Mouse (Mus musculus) MEL-GATA-1-ER (cell line): ENCODE results near the gene Fam13a.

Experiments used
- DNase-seq: peaks from one replicate; pipeline ENCODE4 v3.0.0-alpha.2; 2012; ENCODE audit warnings: low read depth; ENCODE audit errors: extremely low read depth

Fam13a gene

GRCm38 (mm10) chr6:58934144-58934543, 90.2 kb downstream of the Fam13a start:
- no peak for DNase-seq

DNA sequence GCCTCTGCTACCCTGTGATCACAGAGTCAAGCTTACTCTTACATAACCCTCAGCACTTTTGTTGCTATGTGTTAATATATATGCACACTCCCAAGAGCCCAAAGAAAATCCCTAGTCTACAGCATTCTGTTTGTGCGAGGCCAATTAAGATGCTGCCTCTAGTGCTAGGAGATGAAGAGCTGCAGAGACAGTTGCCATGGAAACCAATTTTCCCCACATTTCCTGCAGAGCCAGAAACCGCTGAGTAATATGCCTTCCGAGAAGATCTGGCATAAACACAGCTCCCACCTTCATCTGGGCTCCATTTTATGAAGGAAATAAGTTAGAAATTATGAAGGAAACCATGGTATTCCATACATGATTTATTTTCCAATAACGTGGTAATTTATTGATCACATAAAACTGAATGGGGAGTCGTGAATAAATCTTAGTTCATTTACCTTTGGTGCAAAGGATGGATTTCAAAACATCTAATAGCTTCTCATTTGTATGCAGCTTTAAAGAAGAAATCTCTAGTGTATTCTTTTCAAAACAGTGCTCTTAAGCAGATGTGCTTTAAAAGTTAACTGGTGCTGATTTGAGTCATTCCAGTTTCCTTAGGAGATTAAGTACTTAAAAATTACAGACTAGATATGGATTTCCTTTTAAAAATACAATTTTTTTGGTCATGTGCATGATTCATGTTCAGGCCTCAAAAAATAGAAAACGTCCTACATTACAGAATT, 91.0 kb downstream of the Fam13a start:
- no peak for DNase-seq

- DNase-seq = no peak
These were observed 91.7 kb downstream of the Fam13a start for GRCm38 (mm10) chr6:58932515-58933188.

DNA sequence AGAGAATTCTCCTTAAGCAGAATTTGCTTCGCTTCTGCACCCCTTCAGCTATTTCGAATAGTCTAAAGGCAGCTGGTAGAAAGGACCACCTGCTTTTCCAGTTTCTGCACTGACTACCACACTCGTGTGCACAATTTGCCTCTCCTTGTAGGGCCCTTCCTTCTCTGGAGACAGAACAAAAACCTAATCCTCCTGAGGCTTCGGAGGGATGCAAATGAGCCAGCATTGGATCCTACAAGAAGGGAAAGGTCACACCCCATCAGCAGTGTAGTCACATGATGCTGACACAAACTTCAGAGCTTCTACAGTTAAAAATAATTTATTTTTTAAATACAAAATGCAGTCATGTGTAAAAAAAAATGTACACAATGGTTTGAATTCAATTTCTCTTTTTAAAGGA, 93.2 kb downstream of the Fam13a start:
- DNase-seq = no peak

DNA sequence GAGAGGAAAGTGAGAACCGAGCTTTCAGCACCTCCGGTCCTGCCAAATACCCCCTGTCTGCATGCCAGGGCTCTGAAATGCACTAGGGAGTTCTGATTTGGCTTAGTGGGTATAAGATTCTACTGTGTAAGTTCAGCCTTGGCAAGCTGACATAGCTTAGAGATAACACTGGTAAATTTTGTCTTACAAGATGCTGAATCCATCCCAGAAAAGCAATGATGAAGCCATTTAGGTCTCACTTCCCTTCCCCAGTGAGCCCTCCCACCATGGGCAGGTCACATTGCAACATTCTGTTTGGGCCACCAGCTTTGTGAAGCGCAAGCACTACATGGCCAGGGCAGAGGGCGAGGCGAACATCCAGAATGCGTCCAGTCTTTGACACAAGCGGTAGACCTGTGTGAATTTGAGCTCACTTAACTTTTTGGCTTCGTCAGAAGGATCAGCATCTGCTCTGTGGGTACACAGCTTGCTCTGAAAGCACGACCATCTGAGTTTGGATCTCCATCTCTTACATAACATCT, 94.4 kb downstream of the Fam13a start:
- no peak for DNase-seq

GRCm38 (mm10) chr6:58927881-58928280, 96.5 kb downstream of the Fam13a start:
- no peak for DNase-seq

DNA sequence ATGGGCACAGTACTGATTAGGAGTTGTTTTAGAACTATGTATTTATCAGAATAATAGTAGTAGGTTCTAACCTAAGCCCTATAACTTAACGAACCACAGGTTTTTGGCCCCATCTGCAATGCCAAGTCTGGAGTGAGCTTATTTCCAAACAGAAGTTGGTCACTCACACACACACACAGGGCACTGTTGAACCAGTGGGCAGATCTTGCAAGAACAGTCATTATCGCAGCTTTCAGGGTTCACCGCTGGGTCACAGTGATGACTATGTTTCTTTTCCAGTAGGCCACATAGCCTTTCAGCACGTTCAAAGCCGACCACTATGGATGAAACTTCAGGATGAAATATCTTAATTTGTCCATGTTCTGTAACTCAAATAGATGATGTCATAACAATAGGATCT, 101.8 kb downstream of the Fam13a start:
- DNase-seq = no peak

DNA sequence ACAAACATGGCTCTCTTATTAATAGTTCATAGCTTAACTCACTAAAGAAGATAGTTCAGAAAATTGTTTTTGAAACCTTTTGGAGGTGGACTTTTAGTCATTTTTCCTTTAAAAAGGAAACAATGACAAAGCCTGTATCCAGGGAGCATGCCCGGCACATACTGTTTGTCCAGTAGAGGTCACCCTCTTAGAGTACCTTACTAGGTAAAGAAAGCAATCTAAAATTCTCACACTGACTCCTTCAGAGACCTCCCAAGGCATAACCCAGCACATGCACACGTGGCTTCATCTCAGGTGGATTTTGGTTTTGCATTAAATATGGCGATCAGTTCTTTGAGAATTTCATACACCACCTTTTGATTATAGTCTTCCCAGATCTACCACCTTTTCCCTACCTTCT, 102.7 kb downstream of the Fam13a start:
- no peak for DNase-seq

GRCm38 (mm10) chr6:58920735-58921134, 103.6 kb downstream of the Fam13a start:
- DNase-seq = no peak

- DNase-seq = peak; percentile 56
These were observed 107.9 kb downstream of the Fam13a start for GRCm38 (mm10) chr6:58916498-58916897.

GRCm38 (mm10) chr6:58913971-58914370, 110.4 kb downstream of the Fam13a start:
- DNase-seq = no peak

DNA sequence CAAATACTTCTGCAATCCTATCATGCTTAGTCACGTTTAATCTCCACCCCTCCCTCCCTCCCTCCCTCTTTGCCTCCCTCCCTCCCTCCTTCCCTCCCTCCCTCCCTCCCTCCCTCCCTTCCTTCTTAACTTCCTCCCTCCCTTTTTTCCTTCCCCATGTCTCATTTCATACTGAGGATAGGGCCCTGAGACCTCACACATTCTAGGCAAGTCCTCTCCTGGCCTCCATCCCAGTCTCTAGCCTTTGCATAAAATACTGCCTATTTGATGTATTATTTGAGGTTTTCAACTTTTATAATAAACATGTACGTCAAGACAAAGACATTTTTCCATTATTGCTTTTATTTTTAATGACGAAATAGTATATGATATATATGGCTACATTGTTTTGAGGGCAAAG, 110.8 kb downstream of the Fam13a start:
- DNase-seq = no peak

DNA sequence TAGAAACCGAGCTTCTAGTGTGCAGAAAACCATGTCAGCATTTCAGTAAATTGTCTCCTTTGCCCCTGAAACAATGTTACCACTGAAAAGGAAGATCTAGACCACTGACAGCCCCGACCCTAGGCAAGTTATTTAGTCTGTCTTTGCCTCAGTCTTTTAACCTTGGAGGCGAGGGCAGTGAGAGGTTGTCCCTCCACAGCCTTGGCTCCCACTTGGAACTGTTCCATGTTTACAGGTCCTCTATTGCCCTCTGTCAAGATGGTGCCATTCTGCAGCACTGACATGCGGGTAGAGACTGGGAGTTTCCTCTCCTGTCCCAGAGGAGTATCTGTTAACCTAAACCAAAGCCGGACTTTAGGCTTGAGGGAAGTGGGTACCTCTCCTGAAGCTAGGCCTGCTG, 111.5 kb downstream of the Fam13a start:
- DNase-seq = no peak

DNA sequence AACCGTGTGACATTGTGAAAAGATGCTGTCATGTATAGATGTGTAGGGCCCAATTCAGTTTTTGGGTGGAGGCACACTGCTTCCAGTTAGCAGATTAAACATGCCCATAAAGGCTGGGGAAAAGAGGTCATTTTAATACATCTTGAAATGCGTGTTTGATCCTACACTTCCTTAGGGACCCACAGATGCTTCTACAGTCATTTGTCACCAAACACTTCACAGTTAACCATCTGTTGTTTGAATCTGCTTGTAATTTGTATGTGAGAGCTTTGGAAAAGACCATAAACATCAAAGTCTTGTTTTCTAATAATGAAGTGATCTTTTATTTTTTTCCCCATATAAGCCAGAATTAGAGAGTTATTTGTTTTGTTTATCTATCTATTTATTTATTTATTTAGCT, 116.6 kb downstream of the Fam13a start:
- no peak for DNase-seq

GRCm38 (mm10) chr6:58907336-58907735, 117.0 kb downstream of the Fam13a start:
- no peak for DNase-seq

DNA sequence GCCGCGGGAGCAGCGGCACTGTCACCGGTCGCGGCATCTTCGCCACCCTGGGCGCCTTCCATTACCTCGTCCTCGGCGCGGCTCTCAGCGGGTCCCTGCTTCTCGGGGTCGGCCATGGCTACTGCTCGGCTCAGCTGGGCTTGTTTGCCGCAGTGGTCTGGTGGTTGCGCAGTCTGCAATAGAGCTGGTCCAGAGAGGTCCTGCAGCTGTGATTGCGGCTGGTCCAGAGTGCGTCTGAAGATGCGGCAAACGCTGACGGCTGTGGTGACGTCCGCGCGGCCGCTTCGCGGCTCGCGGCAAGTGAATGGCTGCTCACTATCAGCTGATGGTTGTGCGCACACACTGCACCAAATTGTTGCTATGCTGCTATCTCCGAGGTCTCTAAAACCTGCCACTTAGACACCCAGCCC, 117.5 kb downstream of the Fam13a start, which contains the start of gene Nap1l5:
Gene Nap1l5 (minus strand): TSS at position 225 of the 410 bp plus-strand sequence.
- DNase-seq = no peak

GRCm38 (mm10) chr6:58904551-58904950, 119.8 kb downstream of the Fam13a start:
- DNase-seq = no peak

GRCm38 (mm10) chr6:58903171-58903570, 121.2 kb downstream of the Fam13a start:
- DNase-seq = no peak

DNA sequence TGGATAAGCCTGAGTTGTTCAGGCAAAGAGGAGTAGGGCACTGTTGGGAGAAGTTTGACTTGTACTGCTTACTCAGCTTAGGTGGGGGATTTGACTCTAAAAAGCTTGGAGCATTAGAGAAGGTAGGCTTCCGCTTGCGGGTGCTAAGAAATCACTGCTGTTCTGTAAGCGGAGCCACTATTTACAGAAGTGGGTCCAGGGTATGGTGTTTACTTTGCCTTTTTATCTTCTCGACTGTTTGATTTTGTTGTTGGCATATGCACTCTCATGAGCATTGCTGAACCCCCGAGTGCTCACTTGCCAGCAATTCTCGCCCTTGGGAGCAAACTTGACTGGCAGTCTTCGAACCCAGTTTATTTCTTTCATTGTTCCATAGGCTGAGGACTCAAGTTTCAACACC, 123.8 kb downstream of the Fam13a start:
- DNase-seq = no peak

DNA sequence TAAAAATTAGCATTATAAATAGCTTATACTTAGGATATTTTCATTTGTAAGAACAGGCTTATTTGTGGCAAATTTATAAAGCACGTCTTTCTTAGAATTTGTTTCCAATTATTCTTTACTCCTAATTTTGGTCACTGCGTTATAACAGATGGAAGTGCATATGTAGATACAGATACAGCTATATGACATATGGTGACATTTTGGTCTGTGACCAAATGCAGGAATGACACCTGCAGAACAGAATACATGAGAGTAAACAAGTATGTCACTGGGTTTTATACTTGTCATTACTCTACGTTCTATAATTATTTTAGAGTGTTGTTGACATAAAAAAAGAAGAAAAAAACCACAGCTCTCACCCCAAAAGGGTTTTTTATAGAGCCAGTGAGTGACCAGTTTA, 125.3 kb downstream of the Fam13a start:
- DNase-seq = no peak

DNA sequence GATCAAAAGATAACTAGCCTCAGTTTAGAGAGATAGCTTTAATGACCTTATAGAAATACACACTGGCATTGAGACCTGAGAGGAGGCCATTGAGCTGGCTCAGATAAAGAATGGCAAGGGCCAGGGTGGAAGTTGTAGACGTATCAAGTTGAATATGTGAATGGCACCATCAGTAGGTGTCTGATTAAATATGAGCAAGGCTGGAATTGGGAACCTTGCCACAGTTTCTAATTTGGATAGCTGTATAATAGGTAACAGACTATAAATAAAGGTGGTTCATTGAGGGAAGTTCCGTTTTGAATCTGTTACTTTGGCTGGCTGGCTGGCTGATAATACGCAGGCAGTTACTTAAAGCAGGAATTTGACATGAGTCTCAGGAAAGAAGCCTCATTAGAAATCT, 127.7 kb downstream of the Fam13a start:
- DNase-seq = no peak

- no peak for DNase-seq
These were observed 129.4 kb downstream of the Fam13a start for GRCm38 (mm10) chr6:58894994-58895393.

GRCm38 (mm10) chr6:58893307-58893706, 131.0 kb downstream of the Fam13a start:
- DNase-seq = no peak
